Mouse (Mus musculus) kidney, adult 10 weeks (tissue): ENCODE results near the gene Gm10697. TPM values are rescaled to one million over a fixed set of nuclear protein-coding genes. Genes with fewer than 3 reads are reported as not detected.

Experiments
- polyA plus RNA-seq: library from polyadenylated mRNA; stranded (reverse); fragments of 350-450 nt; fragmentation: Illumina TruSeq; extraction: RNeasy Lipid Tissue Mini Kit (QIAGEN cat#74804); gene quantifications from one replicate; pipeline ENCODE4 v1.2.3, GENCODE M21; 2014; ENCODE audit warnings: low read depth, low replicate concordance

Gene Gm10697
- polyA plus RNA-seq: not detected

GRCm38 (mm10) chr3:94072544-94072943, at the start of gene Gm10697:
Gene Gm10697 (minus strand): TSS chr3:94072644.

GRCm38 (mm10) chr3:94054785-94055184, 17.7 kb downstream of the Gm10697 start, which contains the start of gene Gm9125:
Gene Gm9125 (minus strand): TSS chr3:94054885.

Other genes with a start within 250 kb of the Gm10697 start
- not detected for gene Tdpoz3, start 246.6 kb downstream of the Gm10697 start, polyA plus RNA-seq
- gene Gm9117, start 129.1 kb downstream of the Gm10697 start, polyA plus RNA-seq: not detected
- not detected for gene Tdpoz5, start 111.3 kb downstream of the Gm10697 start, polyA plus RNA-seq
- gene Gm9125, start 17.8 kb downstream of the Gm10697 start, polyA plus RNA-seq: not detected
- gene Gm10696, start 105.5 kb upstream of the Gm10697 start, polyA plus RNA-seq: not detected
- gene Gm5286, start 124.1 kb upstream of the Gm10697 start, polyA plus RNA-seq: not detected
- gene Gm4778, start 191.4 kb upstream of the Gm10697 start, polyA plus RNA-seq: not detected
- gene Them4, start 237.4 kb upstream of the Gm10697 start, polyA plus RNA-seq: 64.1 TPM